Mouse (Mus musculus) liver, embryonic 16.5 days (tissue): ENCODE results near the gene Zbtb44. TPM values are rescaled to one million over a fixed set of nuclear protein-coding genes. Genes with fewer than 3 reads are reported as not detected.

Experiments used
- polyA plus RNA-seq: library from polyadenylated mRNA; unstranded; fragments of >200 nt; fragmentation: Nextera tagmentation; extraction: Ambion mirVana; gene quantifications from 2 replicates; pipeline ENCODE4 v1.2.1, GENCODE M21; 2015

Gene Zbtb44
- polyA plus RNA-seq, 1 experiment from 2014 or later: 6.3 TPM

Other genes with a start within 250 kb of the Zbtb44 start
- gene Adamts15, start 108.2 kb upstream of the Zbtb44 start, polyA plus RNA-seq: 0.64 and 0.81 TPM in 2 replicates
- gene Adamts8, start 88.1 kb upstream of the Zbtb44 start, polyA plus RNA-seq: 0.12 and 0.18 TPM in 2 replicates
- 0.51 and 1.0 TPM in 2 replicates for gene St14, start 101.2 kb downstream of the Zbtb44 start, polyA plus RNA-seq
- gene Aplp2, start 181.2 kb downstream of the Zbtb44 start, polyA plus RNA-seq: 194 and 198 TPM in 2 replicates
- 2.9 and 3.1 TPM in 2 replicates for gene Prdm10, start 249.9 kb downstream of the Zbtb44 start, polyA plus RNA-seq